Mouse (Mus musculus) thymus, adult 2 months (tissue): ENCODE results near the gene Tmtc1.

Experiments used
- CTCF ChIP-seq: fragments of 200-500 bp; IDR thresholded peaks from 2 replicates; pipeline ENCODE4 v1.5.1; 2012; ENCODE audit warnings: mild to moderate bottlenecking, control low read depth, low read length, moderate library complexity, borderline replicate concordance; ENCODE audit not compliant: control insufficient read depth, poor library complexity, insufficient read depth; ENCODE audit errors: extremely low read depth
- POLR2A ChIP-seq: fragments of 200-500 bp; IDR thresholded peaks from 2 replicates; pipeline ENCODE4 v1.6.1; 2012; ENCODE audit warnings: mild to moderate bottlenecking, low read length, control low read depth, moderate library complexity; ENCODE audit not compliant: control insufficient read depth, poor library complexity, insufficient read depth; ENCODE audit errors: extremely low read depth

DNA sequence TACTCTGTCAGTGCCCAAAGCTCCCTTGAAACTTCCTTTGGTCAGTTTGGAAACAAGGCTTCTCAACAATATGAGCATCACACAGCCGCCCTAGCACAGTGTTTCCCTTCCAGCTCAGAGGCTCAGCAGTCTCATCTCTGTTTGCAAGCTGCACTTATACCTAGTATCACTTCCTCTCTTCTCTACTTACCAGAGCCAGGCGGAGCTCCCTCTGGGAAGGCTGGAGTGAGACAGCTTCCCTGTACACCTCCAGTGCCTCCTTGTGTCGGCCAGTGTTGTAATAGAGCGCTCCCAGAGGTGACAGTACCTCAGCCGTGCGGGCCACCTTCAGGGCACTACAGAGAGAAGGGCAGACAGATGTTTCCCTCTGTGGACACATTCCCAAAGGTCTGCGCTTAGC is 197.6 kb downstream of the Tmtc1 start:
- TF ChIP-seq CTCF: no peak
- TF ChIP-seq POLR2A: no peak
